Mouse (Mus musculus): ENCODE measurements around the gene Gm13694.

- no peak for TF ChIP-seq CTCF (IDR thresholded peaks at IDR 0.05)
- no peak for TF ChIP-seq EP300 (IDR thresholded peaks at IDR 0.05)
Measured at GRCm38 (mm10) chr2:84018330-84018729, 39.6 kb downstream of the Gm13694 start.
